ENCODE assay signal across 16 mouse cellular contexts in genomic region chr17:24495443-24495842, GRCm38 (mm10). TPM values are rescaled to one million over a fixed set of nuclear protein-coding genes. Genes with fewer than 3 reads are reported as not detected.
DNase-seq lines count a peak whose midpoint lies in the region; ATAC-seq lines count a peak whose summit lies in the region.
"Had no signal": no experiment of that assay in that cellular context is flagged by ENCODE, and none has a peak within 500 bp of the region (broad histone marks: within the 10 kb centered on the region; RNA-seq: fewer than 3 reads in every experiment).

No protein-coding gene starts in this region.

- no peak overlapping the region for H3K4me3 ChIP-seq in forebrain, embryonic 14.5 days (ENCODE audit: low read depth, low read length)
- H3K4me3 ChIP-seq in forebrain, embryonic 11.5 days (ENCODE audit: low read depth, low read length), result no peak overlapping the region
- H3K4me3 ChIP-seq in midbrain, embryonic 15.5 days, result no peak overlapping the region
- H3K4me3 ChIP-seq in midbrain, embryonic 11.5 days (ENCODE audit: low read depth, low read length), result no peak overlapping the region
- H3K4me3 ChIP-seq: embryonic facial prominence, embryonic 15.5 days; heart, embryonic 15.5 days; intestine, embryonic 15.5 days; liver, embryonic 15.5 days had no signal

- H3K4me1 ChIP-seq in forebrain, embryonic 14.5 days (ENCODE audit: control insufficient read depth, insufficient read depth, low read length), result peaks cover 3% of the 10 kb centered on the region; the same call in 1 of the 2 replicates
- H3K4me1 ChIP-seq in forebrain, embryonic 11.5 days (replicated peaks; ENCODE audit: control insufficient read depth, insufficient read depth, low read length), result no peaks in the 10 kb centered on the region; the same call in 1 of the 2 replicates
- H3K4me1 ChIP-seq in midbrain, embryonic 15.5 days, result peaks cover 11% of the 10 kb centered on the region
- peaks cover under 1% of the 10 kb centered on the region; the same call in 1 of the 2 replicates for H3K4me1 ChIP-seq in midbrain, embryonic 11.5 days (ENCODE audit: control insufficient read depth, insufficient read depth, low read length)
- H3K4me1 ChIP-seq: embryonic facial prominence, embryonic 15.5 days; heart, embryonic 15.5 days; intestine, embryonic 15.5 days; liver, embryonic 15.5 days had no signal

- no peaks in the 10 kb centered on the region for H3K9me3 ChIP-seq in forebrain, embryonic 14.5 days (replicated peaks; ENCODE audit: control insufficient read depth, low read length)
- H3K9me3 ChIP-seq in forebrain, embryonic 11.5 days (ENCODE audit: control insufficient read depth, low read length), result no peaks in the 10 kb centered on the region
- H3K9me3 ChIP-seq in midbrain, embryonic 15.5 days, result no peaks in the 10 kb centered on the region
- no peaks in the 10 kb centered on the region for H3K9me3 ChIP-seq in midbrain, embryonic 11.5 days (ENCODE audit: control insufficient read depth, low read length)
- H3K9me3 ChIP-seq: embryonic facial prominence, embryonic 15.5 days; heart, embryonic 15.5 days; intestine, embryonic 15.5 days; liver, embryonic 15.5 days had no signal

- H3K27me3 ChIP-seq in forebrain, embryonic 14.5 days (replicated peaks; ENCODE audit: control insufficient read depth, insufficient read depth, low read length), result no peaks in the 10 kb centered on the region
- H3K27me3 ChIP-seq in forebrain, embryonic 11.5 days (ENCODE audit: control insufficient read depth, insufficient read depth, low read length), result no peaks in the 10 kb centered on the region
- H3K27me3 ChIP-seq in midbrain, embryonic 15.5 days (replicated peaks), result no peaks in the 10 kb centered on the region
- no peaks in the 10 kb centered on the region for H3K27me3 ChIP-seq in midbrain, embryonic 11.5 days (ENCODE audit: control insufficient read depth, insufficient read depth, low read length)
- H3K27me3 ChIP-seq: embryonic facial prominence, embryonic 15.5 days had no signal

- DNase-seq in forebrain, embryonic 14.5 days (ENCODE audit: low spot score), result no peak
- no peak for DNase-seq in forebrain, embryonic 11.5 days (ENCODE audit: low spot score)
- no peak for DNase-seq in midbrain, embryonic 11.5 days (ENCODE audit: low spot score, missing footprints)
- peak; percentile 87 for DNase-seq in layer of hippocampus, adult 9-11 months
- DNase-seq in right cerebral cortex, postnatal 25 days, result peak; percentile 79
- no peak for DNase-seq in gastrocnemius, adult 18-20 months (ENCODE audit: low spot score)
- DNase-seq: gastrocnemius, postnatal 14 days; spleen, adult 18-20 months had no signal

- peaks cover 43% of the 10 kb centered on the region for H3K36me3 ChIP-seq in forebrain, embryonic 14.5 days (ENCODE audit: control insufficient read depth, insufficient read depth, low read length)
- H3K36me3 ChIP-seq in forebrain, embryonic 11.5 days (ENCODE audit: control insufficient read depth, insufficient read depth, low read length), result no peaks in the 10 kb centered on the region
- H3K36me3 ChIP-seq in midbrain, embryonic 15.5 days (replicated peaks), result peaks cover 45% of the 10 kb centered on the region
- H3K36me3 ChIP-seq in midbrain, embryonic 11.5 days (ENCODE audit: control insufficient read depth, insufficient read depth, low read length), result peaks cover 3% of the 10 kb centered on the region; the same call in 1 of the 2 replicates
- H3K36me3 ChIP-seq: embryonic facial prominence, embryonic 15.5 days; heart, embryonic 15.5 days; intestine, embryonic 15.5 days; liver, embryonic 15.5 days had no signal

- no peak overlapping the region for H3K4me2 ChIP-seq in forebrain, embryonic 14.5 days (ENCODE audit: low read length)
- no peak overlapping the region for H3K4me2 ChIP-seq in forebrain, embryonic 11.5 days (ENCODE audit: low read depth, low read length, severe bottlenecking)
- H3K4me2 ChIP-seq in midbrain, embryonic 15.5 days, result no peak overlapping the region
- no peak overlapping the region for H3K4me2 ChIP-seq in midbrain, embryonic 11.5 days
- H3K4me2 ChIP-seq: embryonic facial prominence, embryonic 15.5 days; heart, embryonic 15.5 days; intestine, embryonic 15.5 days; liver, embryonic 15.5 days had no signal

- no peak overlapping the region for H3K9ac ChIP-seq in forebrain, embryonic 14.5 days (ENCODE audit: low read length)
- H3K9ac ChIP-seq in forebrain, embryonic 11.5 days (ENCODE audit: low read length), result no peak overlapping the region
- no peak overlapping the region for H3K9ac ChIP-seq in midbrain, embryonic 15.5 days
- no peak overlapping the region for H3K9ac ChIP-seq in midbrain, embryonic 11.5 days (ENCODE audit: low read length)
- H3K9ac ChIP-seq: embryonic facial prominence, embryonic 15.5 days; heart, embryonic 15.5 days; liver, embryonic 15.5 days had no signal

- H3K27ac ChIP-seq in forebrain, embryonic 14.5 days (ENCODE audit: low read depth, low read length), result no peak overlapping the region
- no peak overlapping the region for H3K27ac ChIP-seq in forebrain, embryonic 11.5 days (ENCODE audit: low read depth, low read length)
- H3K27ac ChIP-seq in midbrain, embryonic 15.5 days, result 0 out of 2 replicates have a peak overlapping the region, but pooled peaks have one; percentile 32
- no peak overlapping the region for H3K27ac ChIP-seq in midbrain, embryonic 11.5 days (ENCODE audit: low read depth, low read length)
- H3K27ac ChIP-seq: embryonic facial prominence, embryonic 15.5 days; heart, embryonic 15.5 days; intestine, embryonic 15.5 days; liver, embryonic 15.5 days had no signal

- peak; percentile 51; the same call in 1 of the 2 replicates for ATAC-seq in forebrain, embryonic 14.5 days
- no peak for ATAC-seq in forebrain, embryonic 11.5 days (replicated peaks; ENCODE audit: low FRiP score)
- ATAC-seq in midbrain, embryonic 15.5 days (replicated peaks), result no peak
- ATAC-seq in midbrain, embryonic 11.5 days (ENCODE audit: low FRiP score), result no peak
- ATAC-seq in monocyte, adult 5-6 weeks (replicated peaks; ENCODE audit: insufficient number of reproducible peaks, low FRiP score, low TSS enrichment, poor library complexity, severe bottlenecking), result no peak
- ATAC-seq: intestine, embryonic 15.5 days had no signal

- WGBS in forebrain, embryonic 14.5 days, result 83% methylated on average over 3 of the region's 3 CpGs
- WGBS in forebrain, embryonic 11.5 days, result 86% methylated on average over 3 of the region's 3 CpGs
- 79% methylated on average over 3 of the region's 3 CpGs for WGBS in midbrain, embryonic 15.5 days
- 88% methylated on average over 3 of the region's 3 CpGs for WGBS in midbrain, embryonic 11.5 days

RNA-seq across cellular contexts. Expression of gene Caskin1, which starts 7.0 kb away (rescaled TPM):
- polyA plus RNA-seq in forebrain, embryonic 14.5 days (2014; fragmentation: Nextera tagmentation; extraction: Ambion mirVana), result 9.1 and 14.6 TPM in 2 replicates
- polyA plus RNA-seq in forebrain, embryonic 11.5 days (2014; fragmentation: Nextera tagmentation; extraction: Ambion mirVana), result 8.0 and 9.3 TPM in 2 replicates
- 50.3 and 52.9 TPM in 2 replicates for polyA plus RNA-seq in midbrain, embryonic 15.5 days (2015; fragmentation: Nextera tagmentation; extraction: Ambion mirVana)
- polyA plus RNA-seq in midbrain, embryonic 11.5 days (2014; fragmentation: Nextera tagmentation; extraction: Ambion mirVana), result 5.5 and 6.2 TPM in 2 replicates
- not detected in 3 replicates for total RNA-seq in monocyte, adult 5-6 weeks (2017)
- under 1 TPM; 0.09 to 0.17 TPM for total RNA-seq in gastrocnemius, adult 18-20 months (2021)
- total RNA-seq: neutrophil, adult 5-6 weeks had no signal

RNA-seq across cellular contexts. Expression of gene Mlst8, which starts 16.6 kb away (rescaled TPM):
- 31.8 and 37.2 TPM in 2 replicates for polyA plus RNA-seq in forebrain, embryonic 14.5 days (2014; fragmentation: Nextera tagmentation; extraction: Ambion mirVana)
- 33.8 and 34.0 TPM in 2 replicates for polyA plus RNA-seq in forebrain, embryonic 11.5 days (2014; fragmentation: Nextera tagmentation; extraction: Ambion mirVana)
- 40.6 and 43.7 TPM in 2 replicates for polyA plus RNA-seq in midbrain, embryonic 15.5 days (2015; fragmentation: Nextera tagmentation; extraction: Ambion mirVana)
- polyA plus RNA-seq in midbrain, embryonic 11.5 days (2014; fragmentation: Nextera tagmentation; extraction: Ambion mirVana), result 28.9 and 30.3 TPM in 2 replicates
- 8.4 to 19.3 TPM (median 11.2 TPM) in 3 replicates for total RNA-seq in monocyte, adult 5-6 weeks (2017)
- 10 to 100 TPM in 1 of 2 experiments, 1 to 10 TPM in 1; 9.9 to 11.1 TPM for total RNA-seq in gastrocnemius, adult 18-20 months (2021)

RNA-seq across cellular contexts. Expression of gene Bricd5, which starts 21.8 kb away (rescaled TPM):
- 0.38 and 1.3 TPM in 2 replicates for polyA plus RNA-seq in forebrain, embryonic 14.5 days (2014; fragmentation: Nextera tagmentation; extraction: Ambion mirVana)
- 0.41 and 0.44 TPM in 2 replicates for polyA plus RNA-seq in forebrain, embryonic 11.5 days (2014; fragmentation: Nextera tagmentation; extraction: Ambion mirVana)
- polyA plus RNA-seq in midbrain, embryonic 15.5 days (2015; fragmentation: Nextera tagmentation; extraction: Ambion mirVana), result 0.23 and 0.28 TPM in 2 replicates
- 0.32 TPM in 1 of 2 replicates, not detected in the other for polyA plus RNA-seq in midbrain, embryonic 11.5 days (2014; fragmentation: Nextera tagmentation; extraction: Ambion mirVana)
- total RNA-seq in monocyte, adult 5-6 weeks (2017), result 1.3 TPM in 1 of 3 replicates, not detected in the others
- total RNA-seq in gastrocnemius, adult 18-20 months (2021), result under 1 TPM in 1 of 2 experiments, not detected in 1; 0.31 TPM
- total RNA-seq: neutrophil, adult 5-6 weeks had no signal
- polyA plus RNA-seq: liver, embryonic 15.5 days; thymus, postnatal 0 days had no signal

RNA-seq across cellular contexts. Expression of gene Pgp, which starts 25.3 kb away (rescaled TPM):
- 54.7 and 56.5 TPM in 2 replicates for polyA plus RNA-seq in forebrain, embryonic 14.5 days (2014; fragmentation: Nextera tagmentation; extraction: Ambion mirVana)
- polyA plus RNA-seq in forebrain, embryonic 11.5 days (2014; fragmentation: Nextera tagmentation; extraction: Ambion mirVana), result 72.1 and 73.4 TPM in 2 replicates
- polyA plus RNA-seq in midbrain, embryonic 15.5 days (2015; fragmentation: Nextera tagmentation; extraction: Ambion mirVana), result 63.7 and 67.1 TPM in 2 replicates
- polyA plus RNA-seq in midbrain, embryonic 11.5 days (2014; fragmentation: Nextera tagmentation; extraction: Ambion mirVana), result 60.6 and 67.6 TPM in 2 replicates
- 8.4 to 10.1 TPM (median 9.1 TPM) in 3 replicates for total RNA-seq in monocyte, adult 5-6 weeks (2017)
- 10 to 100 TPM; 47.6 to 52.1 TPM for total RNA-seq in gastrocnemius, adult 18-20 months (2021)

RNA-seq across cellular contexts. Expression of gene E4f1, which starts 25.3 kb away (rescaled TPM):
- 8.3 and 16.9 TPM in 2 replicates for polyA plus RNA-seq in forebrain, embryonic 14.5 days (2014; fragmentation: Nextera tagmentation; extraction: Ambion mirVana)
- polyA plus RNA-seq in forebrain, embryonic 11.5 days (2014; fragmentation: Nextera tagmentation; extraction: Ambion mirVana), result 28.8 and 31.4 TPM in 2 replicates
- polyA plus RNA-seq in midbrain, embryonic 15.5 days (2015; fragmentation: Nextera tagmentation; extraction: Ambion mirVana), result 53.1 and 55.6 TPM in 2 replicates
- 10.2 and 14.7 TPM in 2 replicates for polyA plus RNA-seq in midbrain, embryonic 11.5 days (2014; fragmentation: Nextera tagmentation; extraction: Ambion mirVana)
- 26.9 to 32.5 TPM (median 29.5 TPM) in 3 replicates for total RNA-seq in monocyte, adult 5-6 weeks (2017)
- total RNA-seq in gastrocnemius, adult 18-20 months (2021), result 10 to 100 TPM; 10.8 TPM

Comparison
In these comparisons a context has a peak if more than half of its experiments do, and no peak if none do; other contexts are left out.
1. DNase-seq: peak in layer of hippocampus, adult 9-11 months (single experiment) and right cerebral cortex, postnatal 25 days (single experiment); none in forebrain, embryonic 14.5 days (single experiment), forebrain, embryonic 11.5 days (single experiment), midbrain, embryonic 11.5 days (single experiment) and gastrocnemius, adult 18-20 months (single experiment).